Mouse (Mus musculus) neural tube, embryonic 14.5 days (tissue): Measurements from ENCODE around the gene Slc17a6. TPM values are rescaled to one million over a fixed set of nuclear protein-coding genes. Genes with fewer than 3 reads are reported as not detected.
"Not testable (repeated sequence)": the region's sequence is repeated elsewhere in the genome, so short reads cannot be mapped to it uniquely, and the experiment has no call there.

Source experiments
- ATAC-seq: fragments of 200-750 bp; cut with Nextera tagmentation; 2 replicates; pipeline ENCODE4 v1.8.0; 2017; ENCODE audit warnings: low read depth, mild to moderate bottlenecking, moderate TSS enrichment, moderate library complexity
- H3K27ac ChIP-seq: fragments of 300-500 bp; sonication (generic); 2 replicates; pipeline ENCODE4 v1.5.1; 2014; ENCODE audit warnings: low read depth, mild to moderate bottlenecking, control low read depth, low read length, moderate library complexity, mixed read lengths
- H3K27me3 ChIP-seq: fragments of 300-500 bp; sonication (generic); 2 replicates; pipeline ENCODE4 v1.6.1; 2014; ENCODE audit warnings: low read length; ENCODE audit not compliant: control insufficient read depth, insufficient read depth
- H3K36me3 ChIP-seq: fragments of 300-500 bp; sonication (generic); 2 replicates; pipeline ENCODE4 v1.6.1; 2014; ENCODE audit warnings: low read length, mixed read lengths; ENCODE audit not compliant: control insufficient read depth, insufficient read depth
- H3K4me1 ChIP-seq: fragments of 300-500 bp; sonication (generic); 2 replicates; pipeline ENCODE4 v1.6.1; 2014; ENCODE audit warnings: low read length; ENCODE audit not compliant: control insufficient read depth, insufficient read depth
- H3K4me2 ChIP-seq: fragments of 300-500 bp; sonication (generic); 2 replicates; pipeline ENCODE4 v1.6.1; 2014; ENCODE audit warnings: mild to moderate bottlenecking, low read depth, low read length, control low read depth
- H3K4me3 ChIP-seq: fragments of 300-500 bp; sonication (generic); 2 replicates; pipeline ENCODE4 v1.5.1; 2014; ENCODE audit warnings: low read depth, low read length, control low read depth, mixed read lengths
- H3K9ac ChIP-seq: fragments of 300-500 bp; sonication (generic); replicated peaks from 2 replicates; pipeline ENCODE4 v1.6.1; 2014; ENCODE audit warnings: low read depth, mild to moderate bottlenecking, control low read depth, low read length, mixed read lengths
- H3K9me3 ChIP-seq: fragments of 300-500 bp; sonication (generic); 2 replicates; pipeline ENCODE4 v1.6.1; 2016; ENCODE audit warnings: low read length; ENCODE audit not compliant: control insufficient read depth
- WGBS: fragments of 180-500 bp; shearing (Covaris S2); extraction: QIAGEN DNeasy Blood & Tissue Kit; methylation state at CpG from one replicate; pipeline ENCODE4 v1.1.7; 2014; 5-methylcytosine and 5-hydroxymethylcytosine counted together
- polyA plus RNA-seq: library from polyadenylated mRNA; unstranded; fragments of >200 nt; fragmentation: Nextera tagmentation; extraction: Ambion mirVana; gene quantifications from 2 replicates; pipeline ENCODE4 v1.2.1, GENCODE M21; 2014

Slc17a6 gene
- polyA plus RNA-seq, 1 experiment from 2014 or later, result 139 TPM

DNA sequence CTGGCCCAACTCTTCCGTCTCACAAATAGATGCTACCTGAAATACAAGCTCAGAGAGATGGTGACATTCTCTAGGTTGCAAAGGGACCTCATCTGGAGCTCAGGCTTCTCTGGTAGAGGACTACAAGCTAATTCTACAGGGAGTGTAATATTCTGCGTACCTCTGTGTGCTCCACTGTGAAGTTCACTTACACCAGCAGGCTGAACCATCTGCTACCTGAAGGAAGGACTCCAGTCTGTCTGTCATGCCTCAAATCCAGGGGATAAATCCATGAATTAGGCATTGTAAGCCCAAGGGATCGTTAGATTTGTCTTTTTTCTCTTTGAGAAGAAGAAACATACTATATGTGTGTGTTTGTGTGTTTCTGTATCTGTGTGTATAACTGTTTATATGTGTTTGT lies 9.4 kb downstream of the Slc17a6 start:
- H3K36me3 ChIP-seq, result no peaks in the 10 kb centered on the region
- peak overlapping the region; percentile 49 for H3K9ac ChIP-seq
- H3K9me3 ChIP-seq, result no peaks in the 10 kb centered on the region
- peaks cover 2% of the 10 kb centered on the region; the same call in 1 of the 2 replicates for H3K4me1 ChIP-seq
- H3K27me3 ChIP-seq, result peaks cover 2% of the 10 kb centered on the region
- WGBS, result 46% methylated on average over 3 of the region's 3 CpGs
- H3K4me2 ChIP-seq, result peak overlapping the region; percentile 45
- peak overlapping the region; percentile 28 for H3K4me3 ChIP-seq
- no peak for ATAC-seq
- peak overlapping the region; percentile 86 for H3K27ac ChIP-seq

DNA sequence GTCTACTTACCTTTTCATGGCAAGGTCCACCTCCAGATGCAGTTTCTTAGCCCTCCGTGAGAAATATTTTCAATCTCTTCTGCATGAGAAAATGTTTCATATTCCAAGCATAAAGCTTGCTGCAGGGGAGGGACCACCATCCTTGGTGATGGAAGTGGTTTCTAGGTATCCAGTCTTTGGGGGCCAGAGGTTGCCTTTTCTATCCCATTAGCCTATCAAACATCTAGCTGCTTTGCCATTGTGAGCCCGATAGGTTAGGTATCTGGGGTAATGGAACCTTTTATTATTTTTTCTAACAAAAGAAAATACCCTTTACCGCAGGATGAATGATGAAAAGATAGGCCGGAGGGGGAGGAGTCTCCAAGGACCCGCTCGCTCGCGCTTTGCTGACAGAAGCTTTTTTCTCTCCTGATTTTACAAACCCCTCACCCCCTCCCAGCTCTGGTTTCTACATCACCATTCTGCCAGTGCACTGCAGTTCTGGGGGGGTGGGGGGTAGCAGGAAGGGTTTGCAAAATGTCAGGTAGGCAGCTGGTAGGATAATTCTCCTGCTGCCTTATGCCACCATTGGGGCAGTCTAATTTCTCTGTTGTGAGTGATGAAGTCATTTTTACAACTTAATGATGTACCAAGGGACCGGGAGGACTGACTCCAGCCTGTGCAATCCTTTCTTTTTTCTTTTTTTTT lies 10.9 kb downstream of the Slc17a6 start:
- H3K9ac ChIP-seq, result peak overlapping the region; percentile 43
- H3K4me1 ChIP-seq, result peaks cover 2% of the 10 kb centered on the region; the same call in 1 of the 2 replicates
- WGBS, result 6% methylated on average over 9 of the region's 9 CpGs

DNA sequence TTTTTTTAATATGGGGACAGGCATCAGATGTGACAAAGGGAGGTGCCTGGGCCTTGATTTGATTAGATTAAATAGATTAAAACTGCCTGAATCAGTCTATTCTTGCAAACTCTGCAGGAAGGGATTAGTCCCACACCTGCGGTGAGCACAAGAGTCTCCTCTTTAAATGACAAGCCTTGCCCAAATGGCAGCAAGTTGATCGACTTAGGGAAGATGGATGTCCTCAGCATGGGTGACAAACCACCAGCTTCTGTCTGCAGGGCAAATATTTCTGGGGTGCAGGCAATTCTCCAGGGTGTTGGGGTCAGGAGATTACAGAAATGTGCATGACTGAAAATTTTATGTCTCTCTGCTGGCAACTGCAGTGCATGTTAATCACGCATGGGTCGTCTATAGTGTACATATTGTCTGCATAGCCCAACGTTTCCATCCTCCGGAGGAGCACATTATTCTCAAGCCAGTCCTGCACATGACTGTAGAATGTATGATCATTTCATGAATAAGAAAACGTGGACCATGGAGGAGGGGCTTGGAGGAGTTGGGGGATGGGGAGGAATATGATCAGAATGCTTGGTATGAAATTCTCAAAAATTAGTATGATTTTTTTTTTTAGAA lies 11.5 kb downstream of the Slc17a6 start:
- H3K27ac ChIP-seq, result peak overlapping the region; percentile 79
- no peaks in the 10 kb centered on the region for H3K9me3 ChIP-seq
- peak overlapping the region; percentile 14 for H3K4me3 ChIP-seq
- ATAC-seq, result peak; percentile 72
- no peaks in the 10 kb centered on the region for H3K36me3 ChIP-seq
- H3K4me1 ChIP-seq, result peaks cover 2% of the 10 kb centered on the region; the same call in 1 of the 2 replicates
- H3K9ac ChIP-seq, result no peak overlapping the region; the same call in 1 of the 2 replicates
- H3K4me2 ChIP-seq, result peak overlapping the region; percentile 33
- no peaks in the 10 kb centered on the region; the same call in 1 of the 2 replicates for H3K27me3 ChIP-seq
- 5% methylated on average over 7 of the region's 7 CpGs for WGBS

More for the DNA sequence above, 10.9 kb downstream of the Slc17a6 start:
- Histone ChIP-seq H3K27me3 (peaks cover 2% of the 10 kb centered on the region), H3K36me3 (no peaks in the 10 kb centered on the region), H3K27ac (peak overlapping the region; percentile 79), H3K4me3 (peak overlapping the region; percentile 14), H3K4me2 (peak overlapping the region; percentile 33), H3K9me3 (no peaks in the 10 kb centered on the region)
- peak; percentile 89 for ATAC-seq

DNA sequence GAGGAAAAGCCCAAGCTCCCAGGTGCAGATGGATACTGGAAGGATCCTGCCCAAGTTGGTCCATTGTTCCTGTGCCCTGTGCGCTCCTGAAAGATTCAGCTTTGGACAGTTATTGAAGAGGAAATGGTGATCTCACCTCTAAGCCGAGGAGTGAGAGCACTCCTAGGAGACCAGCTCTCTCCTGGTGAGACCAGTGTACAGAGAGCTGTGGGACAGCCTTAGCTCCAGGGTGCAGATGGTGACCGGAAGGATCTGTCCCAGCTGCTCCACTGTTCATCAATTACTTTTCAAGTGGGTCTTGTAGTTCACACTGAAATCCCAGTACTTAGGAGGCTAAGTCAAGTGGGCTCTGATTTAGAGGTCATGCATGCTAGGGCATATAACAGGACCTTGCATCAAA lies 35.3 kb downstream of the Slc17a6 start:
- Histone ChIP-seq H3K27me3 (no peaks in the 10 kb centered on the region), H3K9ac (no peak overlapping the region), H3K4me3 (no peak overlapping the region), H3K4me2 (no peak overlapping the region), H3K4me1 (no peaks in the 10 kb centered on the region), H3K27ac (no peak overlapping the region), H3K9me3 (no peaks in the 10 kb centered on the region), H3K36me3 (no peaks in the 10 kb centered on the region; the same call in 1 of the 2 replicates)
- no peak for ATAC-seq
- WGBS, result 83% methylated on average over 3 of the region's 3 CpGs

DNA sequence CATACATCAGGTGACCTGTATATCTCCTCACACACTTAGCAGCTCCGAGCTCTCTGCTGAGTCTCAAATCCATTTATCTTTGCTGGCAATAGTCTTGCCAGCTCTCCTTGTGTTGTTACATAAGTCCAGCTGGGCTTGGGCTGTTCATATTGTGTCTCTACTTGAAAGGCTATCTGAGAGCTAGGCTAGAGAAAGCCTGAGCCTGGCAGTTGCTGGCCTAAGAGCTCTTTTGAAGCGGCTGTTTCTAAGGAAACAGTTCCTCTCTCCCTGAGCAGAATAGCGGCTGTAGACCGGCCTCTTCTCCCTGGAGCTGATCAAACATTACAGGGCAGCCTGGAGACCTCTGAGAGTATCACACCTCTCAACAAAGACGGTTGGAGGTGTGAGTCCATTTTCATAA lies 40.6 kb downstream of the Slc17a6 start:
- Histone ChIP-seq H3K4me1 (no peaks in the 10 kb centered on the region), H3K27ac (0 out of 2 replicates have a peak overlapping the region, but pooled peaks have one; percentile 22), H3K9ac (no peak overlapping the region), H3K27me3 (no peaks in the 10 kb centered on the region), H3K36me3 (peaks cover 3% of the 10 kb centered on the region), H3K4me3 (no peak overlapping the region), H3K9me3 (no peaks in the 10 kb centered on the region), H3K4me2 (no peak overlapping the region)
- 21% methylated on average over 5 of the region's 5 CpGs for WGBS
- ATAC-seq, result no peak

DNA sequence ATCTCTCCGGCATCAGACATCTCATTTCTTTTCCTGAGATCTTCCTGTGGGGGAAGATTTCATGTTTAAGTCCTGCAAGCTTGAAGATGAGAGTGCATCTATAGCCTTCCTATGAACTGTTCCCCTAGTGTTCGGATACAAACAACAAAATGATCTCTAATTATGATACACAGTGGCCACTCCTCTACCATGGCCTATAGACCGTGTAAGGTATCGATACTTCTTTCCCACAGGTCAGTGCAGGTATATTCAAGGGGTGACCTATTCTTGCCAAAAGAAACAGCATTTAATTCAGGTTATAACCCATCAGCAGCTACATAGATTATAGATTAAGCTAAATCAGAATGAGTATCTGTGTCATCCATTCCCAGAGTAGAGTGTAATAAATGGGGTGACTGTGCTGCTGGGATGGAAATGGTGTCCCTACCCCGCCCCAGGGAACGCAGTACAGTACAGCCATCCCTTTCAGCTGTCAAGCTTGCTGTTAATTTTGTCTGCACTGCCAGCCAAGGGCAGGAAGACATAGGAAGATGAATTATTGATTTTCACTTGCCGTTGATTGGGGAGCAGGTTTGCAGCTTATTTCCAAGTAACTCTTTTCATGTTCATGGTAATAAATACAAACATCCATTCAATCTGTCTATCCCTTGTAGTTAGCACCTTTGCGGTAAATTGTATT lies 71.9 kb downstream of the Slc17a6 start:
- ATAC-seq, result peak; percentile 81
- Histone ChIP-seq H3K27ac (no peak overlapping the region), H3K4me2 (no peak overlapping the region), H3K9ac (no peak overlapping the region), H3K36me3 (no peaks in the 10 kb centered on the region), H3K27me3 (no peaks in the 10 kb centered on the region), H3K9me3 (no peaks in the 10 kb centered on the region), H3K4me3 (no peak overlapping the region), H3K4me1 (no peaks in the 10 kb centered on the region)
- WGBS, result 65% methylated on average over 8 of the region's 8 CpGs

DNA sequence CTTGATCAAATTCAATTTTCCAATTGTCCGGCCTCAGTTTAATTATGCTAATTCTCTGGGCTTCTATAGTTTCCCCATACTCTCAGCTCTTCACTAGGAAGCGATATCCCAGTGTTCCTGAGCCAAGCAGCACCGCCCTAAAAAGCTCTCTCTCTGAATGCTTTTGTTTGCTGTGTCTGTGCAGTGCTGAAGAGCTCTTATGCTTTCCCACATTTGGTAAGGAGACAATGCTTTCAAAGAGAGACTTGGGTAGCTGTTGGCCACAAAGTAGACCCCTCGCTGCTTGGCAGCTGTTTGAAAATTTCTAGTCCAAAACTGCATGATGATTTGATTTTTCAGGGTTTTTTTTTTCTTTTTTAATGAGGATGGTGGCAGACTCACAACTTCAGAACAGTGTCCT lies 72.6 kb downstream of the Slc17a6 start:
- 62% methylated on average over 4 of the region's 4 CpGs for WGBS
- Histone ChIP-seq H3K9ac (no peak overlapping the region), H3K36me3 (no peaks in the 10 kb centered on the region), H3K4me3 (no peak overlapping the region), H3K9me3 (no peaks in the 10 kb centered on the region), H3K4me2 (no peak overlapping the region), H3K27ac (peak overlapping the region; percentile 39; the same call in 1 of the 2 replicates), H3K4me1 (no peaks in the 10 kb centered on the region), H3K27me3 (no peaks in the 10 kb centered on the region)
- ATAC-seq, result no peak

GRCm38 (mm10) chr7:51709508-51709907 lies 87.7 kb downstream of the Slc17a6 start:
- no peak overlapping the region for H3K9ac ChIP-seq
- H3K4me1 ChIP-seq, result no peaks in the 10 kb centered on the region
- no peak overlapping the region for H3K27ac ChIP-seq
- no peaks in the 10 kb centered on the region for H3K9me3 ChIP-seq
- no peak overlapping the region for H3K4me3 ChIP-seq
- WGBS, result 81% methylated on average over 3 of the region's 3 CpGs
- no peak for ATAC-seq
- no peaks in the 10 kb centered on the region for H3K27me3 ChIP-seq
- no peaks in the 10 kb centered on the region for H3K36me3 ChIP-seq
- no peak overlapping the region for H3K4me2 ChIP-seq

DNA sequence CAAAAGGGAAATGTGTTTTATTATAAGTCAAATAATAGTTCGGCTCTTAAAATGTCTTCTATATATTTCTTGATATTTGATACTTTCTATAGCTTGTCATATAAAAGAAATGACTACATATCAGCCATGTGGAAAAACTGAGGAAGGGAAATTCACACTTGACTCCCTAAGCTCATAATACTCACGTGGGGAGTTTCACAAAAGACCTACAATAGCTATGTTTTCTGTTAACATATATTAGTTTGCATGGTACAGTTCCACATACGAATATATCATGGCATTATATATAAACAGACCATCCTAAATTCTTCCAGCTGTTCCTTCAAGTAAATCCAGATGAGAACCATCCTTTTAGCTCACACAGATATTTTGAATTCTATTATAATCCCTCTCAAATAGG lies 88.5 kb downstream of the Slc17a6 start:
- not testable (repeated sequence) for H3K27me3 ChIP-seq, ATAC-seq
- 83% methylated on average over 3 of the region's 3 CpGs for WGBS

More for the DNA sequence above, 88.5 kb downstream of the Slc17a6 start:
- H3K4me2 ChIP-seq, H3K9ac ChIP-seq, H3K4me3 ChIP-seq, H3K27ac ChIP-seq, H3K36me3 ChIP-seq, H3K9me3 ChIP-seq, H3K4me1 ChIP-seq: not testable (repeated sequence)
